ENCODE assay signal across 8 mouse cellular contexts in the genomic region with DNA sequence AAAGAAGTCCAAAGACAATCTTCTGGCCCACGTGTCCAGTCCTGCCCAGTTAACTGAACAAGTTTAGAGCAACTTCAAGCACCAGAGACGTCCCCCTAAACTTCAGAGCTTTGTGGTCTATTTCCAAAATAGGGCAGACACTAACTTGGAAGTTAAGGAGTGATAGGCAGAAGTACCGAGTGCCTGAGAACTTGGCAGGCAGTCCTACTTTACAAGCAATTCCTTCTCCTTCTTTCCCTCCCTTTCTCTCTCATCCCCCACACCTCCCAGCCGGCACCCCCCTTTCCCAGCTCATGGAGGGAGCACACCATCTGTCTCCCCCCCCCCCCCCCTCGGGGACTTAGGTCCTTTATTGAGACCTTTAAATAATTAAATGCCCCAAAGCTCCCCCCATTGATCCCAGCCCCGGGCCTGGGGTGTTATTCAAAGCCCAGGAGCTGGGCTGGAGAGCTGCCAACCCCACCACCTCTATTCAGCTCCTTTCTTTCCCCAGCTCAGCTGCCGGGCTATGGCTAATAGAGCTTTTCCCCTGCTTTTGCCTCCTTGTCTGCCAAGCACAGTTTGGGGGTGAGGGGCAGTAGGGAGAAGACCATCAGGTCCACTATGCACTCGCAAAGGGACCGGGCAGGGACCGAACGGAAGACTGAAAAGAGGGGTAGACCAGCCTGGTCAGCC. TPM values are rescaled to one million over a fixed set of nuclear protein-coding genes. Genes with fewer than 3 reads are reported as not detected.
DNase-seq lines count a peak whose midpoint lies in the region; ATAC-seq and TF ChIP-seq lines count a peak whose summit lies in the region.

No protein-coding gene starts in this region.

- peak overlapping the region; percentile 35 for H3K4me3 ChIP-seq in heart, embryonic 16.5 days (ENCODE audit: low read length)
- H3K4me3 ChIP-seq in E14TG2a.4 (replicated peaks; ENCODE audit: low read length), result peak overlapping the region; percentile 72
- H3K4me3 ChIP-seq in embryonic facial prominence, embryonic 15.5 days (replicated peaks), result 0 out of 2 replicates have a peak overlapping the region, but pooled peaks have one; percentile 8
- peak overlapping the region; percentile 36 for H3K4me3 ChIP-seq in limb, embryonic 10.5 days

- H3K36me3 ChIP-seq in heart, embryonic 16.5 days (ENCODE audit: control insufficient read depth, insufficient read depth), result no peaks in the 10 kb centered on the region
- no peaks in the 10 kb centered on the region for H3K36me3 ChIP-seq in E14TG2a.4 (ENCODE audit: insufficient read depth, low read length)
- H3K36me3 ChIP-seq in embryonic facial prominence, embryonic 15.5 days, result no peaks in the 10 kb centered on the region
- no peaks in the 10 kb centered on the region for H3K36me3 ChIP-seq in limb, embryonic 10.5 days

- H3K4me1 ChIP-seq in heart, embryonic 16.5 days (ENCODE audit: control insufficient read depth, insufficient read depth, low read length), result peaks cover 63% of the 10 kb centered on the region
- H3K4me1 ChIP-seq in E14TG2a.4 (replicated peaks; ENCODE audit: low read depth, low read length), result peaks cover 84% of the 10 kb centered on the region
- peaks cover 71% of the 10 kb centered on the region for H3K4me1 ChIP-seq in embryonic facial prominence, embryonic 15.5 days
- peaks cover 79% of the 10 kb centered on the region for H3K4me1 ChIP-seq in limb, embryonic 10.5 days

- no peak for ATAC-seq in heart, embryonic 16.5 days (replicated peaks; ENCODE audit: extremely low read depth, insufficient read depth, low FRiP score)
- no peak for ATAC-seq in embryonic facial prominence, embryonic 15.5 days (ENCODE audit: insufficient number of reproducible peaks, low FRiP score, low TSS enrichment, low read depth)

- peak overlapping the region; percentile 79 for H3K9ac ChIP-seq in heart, embryonic 16.5 days (ENCODE audit: low read length)
- no peak overlapping the region for H3K9ac ChIP-seq in embryonic facial prominence, embryonic 15.5 days

- no peak for DNase-seq in heart, postnatal 14 days
- no peak for DNase-seq in limb, embryonic 10.5 days (ENCODE audit: low spot score)
- peak; percentile 75 for DNase-seq in retina, embryonic 14.5 days (ENCODE audit: low spot score)
- DNase-seq in urinary bladder, postnatal 36 days (ENCODE audit: low spot score in 2 of 2), result no peak
- DNase-seq in B cell, adult 2 months, result no peak

- H3K4me2 ChIP-seq in heart, embryonic 16.5 days (ENCODE audit: low read depth, low read length), result peak overlapping the region; percentile 61
- H3K4me2 ChIP-seq in embryonic facial prominence, embryonic 15.5 days (replicated peaks), result peak overlapping the region; percentile 34

- no peaks in the 10 kb centered on the region for H3K27me3 ChIP-seq in heart, embryonic 16.5 days (ENCODE audit: control insufficient read depth, insufficient read depth, low read length)
- H3K27me3 ChIP-seq in E14TG2a.4 (ENCODE audit: insufficient read depth, low read length), result peaks cover 39% of the 10 kb centered on the region
- H3K27me3 ChIP-seq in embryonic facial prominence, embryonic 15.5 days, result no peaks in the 10 kb centered on the region
- peaks cover 9% of the 10 kb centered on the region for H3K27me3 ChIP-seq in limb, embryonic 10.5 days (ENCODE audit: low read depth, poor library complexity, severe bottlenecking)

- no peaks in the 10 kb centered on the region for H3K9me3 ChIP-seq in heart, embryonic 16.5 days (replicated peaks; ENCODE audit: control insufficient read depth, low read length)
- no peaks in the 10 kb centered on the region for H3K9me3 ChIP-seq in E14TG2a.4 (ENCODE audit: low read length)
- H3K9me3 ChIP-seq in embryonic facial prominence, embryonic 15.5 days (replicated peaks), result no peaks in the 10 kb centered on the region
- H3K9me3 ChIP-seq in limb, embryonic 10.5 days (replicated peaks), result no peaks in the 10 kb centered on the region

- intact Hi-C loops in heart, postnatal 14 days (cut with DNase I), result loop anchor here (1.0 kb wide), 1 partner anchor 16 kb away; no protein-coding TSS in a partner anchor

- peak overlapping the region; percentile 99 for H3K27ac ChIP-seq in heart, embryonic 16.5 days (ENCODE audit: low read length)
- peak overlapping the region; percentile 98 for H3K27ac ChIP-seq in embryonic facial prominence, embryonic 15.5 days (replicated peaks)
- peak overlapping the region; percentile 96 for H3K27ac ChIP-seq in limb, embryonic 10.5 days

- TF ChIP-seq CTCF in E14TG2a.4 (conservative IDR thresholded peaks at IDR 0.05; ENCODE audit: low read length), result no peak

- 16% methylated on average over 11 of the region's 11 CpGs for WGBS in heart, embryonic 16.5 days
- WGBS in embryonic facial prominence, embryonic 15.5 days, result 7% methylated on average over 11 of the region's 11 CpGs
- 12% methylated on average over 11 of the region's 11 CpGs for WGBS in limb, embryonic 10.5 days

RNA-seq across cellular contexts. Expression of a gene that starts 16.4 kb away (rescaled TPM):
- 49.5 and 50.9 TPM in 2 replicates for polyA plus RNA-seq in heart, embryonic 16.5 days (2015; fragmentation: Nextera tagmentation; extraction: Ambion mirVana)
- total RNA-seq in heart, postnatal 14 days (2021), result 10 to 100 TPM; 37.3 to 47.7 TPM
- 39.9 and 41.3 TPM in 2 replicates for polyA plus RNA-seq in embryonic facial prominence, embryonic 15.5 days (2015; fragmentation: Nextera tagmentation; extraction: Ambion mirVana)
- polyA plus RNA-seq in limb, embryonic 10.5 days (2016; fragmentation: Nextera tagmentation; extraction: Ambion mirVana), result 10.1 and 17.7 TPM in 2 replicates

RNA-seq across cellular contexts. Expression of a gene that starts 25.5 kb away (rescaled TPM):
- 23.6 and 29.5 TPM in 2 replicates for polyA plus RNA-seq in heart, embryonic 16.5 days (2015; fragmentation: Nextera tagmentation; extraction: Ambion mirVana)
- 10 to 100 TPM; 13.5 to 17.4 TPM for total RNA-seq in heart, postnatal 14 days (2021)
- polyA plus RNA-seq in embryonic facial prominence, embryonic 15.5 days (2015; fragmentation: Nextera tagmentation; extraction: Ambion mirVana), result 22.2 and 30.8 TPM in 2 replicates
- polyA plus RNA-seq in limb, embryonic 10.5 days (2016; fragmentation: Nextera tagmentation; extraction: Ambion mirVana), result 2.4 and 2.5 TPM in 2 replicates

RNA-seq across cellular contexts. Expression of a gene that starts 48.5 kb away (rescaled TPM):
- 0.31 and 0.46 TPM in 2 replicates for polyA plus RNA-seq in heart, embryonic 16.5 days (2015; fragmentation: Nextera tagmentation; extraction: Ambion mirVana)
- total RNA-seq in heart, postnatal 14 days (2021), result not detected
- 0.61 and 0.67 TPM in 2 replicates for polyA plus RNA-seq in embryonic facial prominence, embryonic 15.5 days (2015; fragmentation: Nextera tagmentation; extraction: Ambion mirVana)
- polyA plus RNA-seq in limb, embryonic 10.5 days (2016; fragmentation: Nextera tagmentation; extraction: Ambion mirVana), result not detected in 2 replicates

Comparison
In these comparisons a context has a peak if more than half of its experiments do, and no peak if none do; other contexts are left out.
1. H3K4me3 ChIP-seq: peak in every context shown above with its lines; median percentile 72 in E14TG2a.4; 36 in limb, embryonic 10.5 days; 35 in heart, embryonic 16.5 days; 8 in embryonic facial prominence, embryonic 15.5 days.